Mouse (Mus musculus): Measurements from ENCODE around the gene Uchl3. TPM values are rescaled to one million over a fixed set of nuclear protein-coding genes. Genes with fewer than 3 reads are reported as not detected.

Gene Uchl3
- polyA plus RNA-seq, 1 experiment from 2014 or later = 182 TPM

DNA sequence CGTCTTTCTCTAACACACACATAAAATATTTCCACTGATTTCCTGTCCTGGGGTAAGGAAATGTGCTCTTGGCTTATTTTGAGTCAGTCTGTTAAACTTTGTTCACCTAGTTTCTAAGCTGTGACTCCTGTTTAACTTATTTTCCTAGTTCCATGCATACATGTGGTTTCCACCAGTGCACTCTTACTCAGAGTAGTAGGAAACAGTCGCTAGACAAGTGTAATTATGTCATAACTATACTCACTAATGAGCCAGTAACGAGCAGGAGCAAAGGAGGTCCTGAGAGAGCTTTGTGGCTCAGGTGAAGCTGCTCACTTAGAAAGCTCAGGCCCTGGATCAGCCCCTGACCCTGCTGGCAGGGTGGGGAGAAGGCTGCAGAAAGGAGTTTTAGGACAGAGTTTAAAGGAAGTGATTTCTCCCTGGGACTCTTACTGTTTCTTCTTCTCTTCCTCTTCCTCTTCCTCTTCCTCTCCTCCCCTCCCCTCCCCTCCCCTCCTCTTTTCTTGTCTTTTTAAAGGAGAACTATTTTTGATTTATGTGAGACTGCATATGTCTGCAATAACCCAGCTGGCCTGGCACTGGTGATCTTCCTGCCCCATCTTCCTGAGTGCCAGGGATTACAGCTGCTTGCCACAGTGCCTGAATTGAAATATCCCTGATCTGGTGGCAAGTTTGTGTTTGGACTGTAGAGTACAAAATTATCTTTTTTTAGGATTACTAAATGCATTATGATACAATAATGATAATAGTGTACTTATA lies 8.1 kb downstream of the Uchl3 start:
- Histone ChIP-seq H3K27ac (ENCODE audit: low read depth, low read length) (no peak overlapping the region), H3K27me3 (ENCODE audit: control insufficient read depth, insufficient read depth, low read length) (no peaks in the 10 kb centered on the region), H3K4me3 (ENCODE audit: low read depth, low read length) (no peak overlapping the region), H3K9me3 (ENCODE audit: control insufficient read depth, low read length) (no peaks in the 10 kb centered on the region), H3K36me3 (ENCODE audit: control insufficient read depth, insufficient read depth, low read length) (no peaks in the 10 kb centered on the region), H3K4me2 (replicated peaks; ENCODE audit: low read depth, low read length) (no peak overlapping the region), H3K9ac (ENCODE audit: low read depth, low read length) (no peak overlapping the region), H3K4me1 (replicated peaks; ENCODE audit: control insufficient read depth, insufficient read depth, low read length) (no peaks in the 10 kb centered on the region)
- 93% methylated on average over 3 of the region's 3 CpGs for WGBS
- ATAC-seq (ENCODE audit: low FRiP score) (no peak), DNase-seq (ENCODE audit: low spot score) (no peak)

DNA sequence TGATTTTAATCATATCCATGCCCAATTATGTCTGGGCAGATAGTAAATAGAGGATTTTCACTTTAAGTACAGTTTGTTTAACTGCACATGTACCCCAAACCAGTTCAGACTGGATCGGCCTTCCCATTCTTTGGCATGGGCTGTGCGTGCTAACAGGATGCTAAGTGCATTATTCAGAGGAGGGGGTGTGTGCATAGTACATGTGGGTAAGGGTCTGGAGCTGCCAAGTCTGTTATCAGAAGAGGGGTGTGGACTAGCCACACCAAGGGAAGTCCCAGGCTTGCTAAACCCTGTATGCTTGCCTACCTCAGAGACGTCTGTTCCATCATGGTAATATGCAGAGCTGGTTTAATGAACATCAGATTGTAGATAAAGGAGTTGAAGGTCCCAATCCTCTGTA lies 10.5 kb downstream of the Uchl3 start:
- no peak for ATAC-seq (ENCODE audit: low FRiP score)
- 82% methylated on average over 3 of the region's 3 CpGs for WGBS

DNA sequence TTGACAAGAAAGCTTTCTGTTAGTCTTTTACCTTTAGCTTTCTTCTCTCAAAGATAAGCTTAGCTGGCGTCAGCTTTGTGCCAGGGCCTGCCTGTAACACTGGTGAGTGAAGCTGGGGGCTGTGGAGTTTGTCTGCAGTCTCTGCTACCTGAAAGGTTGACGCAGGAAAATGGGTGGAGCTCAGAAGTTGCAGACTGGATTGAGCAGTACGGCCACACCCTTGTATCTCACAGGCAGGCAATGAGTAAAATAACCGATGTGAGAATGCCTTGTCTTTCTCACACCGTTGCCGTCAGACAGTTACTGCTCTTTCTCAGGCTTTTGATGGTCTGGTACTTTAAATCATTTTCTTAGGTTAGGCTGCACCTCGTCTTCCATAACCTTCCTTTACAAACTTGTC lies 12.3 kb downstream of the Uchl3 start:
- WGBS = 93% methylated on average over 7 of the region's 7 CpGs
- H3K27me3 ChIP-seq (ENCODE audit: control insufficient read depth, insufficient read depth, low read length) = no peaks in the 10 kb centered on the region

More for the DNA sequence above, 10.5 kb downstream of the Uchl3 start:
- no peak overlapping the region for H3K9ac ChIP-seq (ENCODE audit: low read depth, low read length)
- H3K27me3 ChIP-seq (ENCODE audit: control insufficient read depth, insufficient read depth, low read length) = no peaks in the 10 kb centered on the region
- no peaks in the 10 kb centered on the region for H3K36me3 ChIP-seq (ENCODE audit: control insufficient read depth, insufficient read depth, low read length)
- no peaks in the 10 kb centered on the region for H3K9me3 ChIP-seq (ENCODE audit: control insufficient read depth, low read length)
- no peak overlapping the region for H3K4me2 ChIP-seq (replicated peaks; ENCODE audit: low read depth, low read length)
- no peak overlapping the region for H3K27ac ChIP-seq (ENCODE audit: low read depth, low read length)
- DNase-seq (ENCODE audit: low spot score) = no peak
- no peak overlapping the region for H3K4me3 ChIP-seq (ENCODE audit: low read depth, low read length)
- H3K4me1 ChIP-seq (replicated peaks; ENCODE audit: control insufficient read depth, insufficient read depth, low read length) = no peaks in the 10 kb centered on the region

DNA sequence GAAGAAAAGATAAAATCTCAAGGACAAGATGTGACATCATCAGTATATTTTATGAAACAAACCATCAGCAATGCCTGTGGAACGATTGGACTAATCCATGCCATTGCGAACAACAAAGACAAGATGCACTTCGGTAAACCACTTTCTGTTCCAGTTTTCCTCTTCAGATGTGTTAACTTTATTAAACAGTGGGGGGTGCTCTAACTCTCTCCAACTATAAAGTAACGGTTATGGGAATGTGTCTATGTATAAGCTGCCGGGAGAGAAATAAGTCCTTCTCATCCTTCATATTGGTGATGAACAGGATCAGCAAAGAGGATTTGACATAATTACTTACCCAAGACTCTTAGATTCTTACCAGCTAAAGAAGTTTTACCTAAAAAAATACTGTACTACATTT lies 12.8 kb downstream of the Uchl3 start:
- ATAC-seq (ENCODE audit: low FRiP score) (no peak), DNase-seq (ENCODE audit: low spot score) (no peak)
- H3K27ac ChIP-seq (ENCODE audit: low read depth, low read length) = no peak overlapping the region
- H3K36me3 ChIP-seq (ENCODE audit: control insufficient read depth, insufficient read depth, low read length) = no peaks in the 10 kb centered on the region
- no peaks in the 10 kb centered on the region for H3K9me3 ChIP-seq (ENCODE audit: control insufficient read depth, low read length)
- H3K27me3 ChIP-seq (ENCODE audit: control insufficient read depth, insufficient read depth, low read length) = no peaks in the 10 kb centered on the region
- 93% methylated on average over 5 of the region's 5 CpGs for WGBS
- H3K9ac ChIP-seq (ENCODE audit: low read depth, low read length) = no peak overlapping the region
- no peak overlapping the region for H3K4me2 ChIP-seq (replicated peaks; ENCODE audit: low read depth, low read length)
- H3K4me3 ChIP-seq (ENCODE audit: low read depth, low read length) = no peak overlapping the region
- H3K4me1 ChIP-seq (replicated peaks; ENCODE audit: control insufficient read depth, insufficient read depth, low read length) = no peaks in the 10 kb centered on the region

More for the DNA sequence above, 12.3 kb downstream of the Uchl3 start:
- H3K9me3 ChIP-seq (ENCODE audit: control insufficient read depth, low read length) = no peaks in the 10 kb centered on the region
- no peak overlapping the region for H3K27ac ChIP-seq (ENCODE audit: low read depth, low read length)
- no peaks in the 10 kb centered on the region for H3K4me1 ChIP-seq (replicated peaks; ENCODE audit: control insufficient read depth, insufficient read depth, low read length)
- H3K4me3 ChIP-seq (ENCODE audit: low read depth, low read length) = no peak overlapping the region
- no peak overlapping the region for H3K4me2 ChIP-seq (replicated peaks; ENCODE audit: low read depth, low read length)
- no peak for DNase-seq (ENCODE audit: low spot score)
- ATAC-seq (ENCODE audit: low FRiP score) = no peak
- H3K9ac ChIP-seq (ENCODE audit: low read depth, low read length) = no peak overlapping the region
- no peaks in the 10 kb centered on the region for H3K36me3 ChIP-seq (ENCODE audit: control insufficient read depth, insufficient read depth, low read length)

DNA sequence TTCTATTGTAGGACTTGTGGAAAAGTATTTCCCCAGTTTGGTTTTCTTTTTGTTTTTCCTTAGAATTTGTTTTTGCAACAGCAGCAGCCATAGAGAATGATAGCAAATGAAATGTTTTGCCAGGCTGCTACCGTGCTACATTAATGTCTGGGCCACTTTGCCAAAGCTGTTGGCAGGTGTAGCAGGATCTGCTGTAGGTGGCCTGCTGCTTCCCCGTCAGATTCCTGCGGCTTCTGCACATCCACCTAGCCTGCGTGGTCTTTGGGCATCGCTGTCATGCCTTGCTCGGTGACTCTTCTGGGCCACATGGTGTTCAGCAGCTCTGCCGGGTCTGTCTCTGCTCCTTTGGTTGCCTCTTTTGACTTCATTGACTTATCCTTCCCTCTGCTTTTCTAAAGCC lies 14.9 kb downstream of the Uchl3 start:
- Histone ChIP-seq H3K36me3 (ENCODE audit: control insufficient read depth, insufficient read depth, low read length) (no peaks in the 10 kb centered on the region), H3K9me3 (ENCODE audit: control insufficient read depth, low read length) (no peaks in the 10 kb centered on the region), H3K4me3 (ENCODE audit: low read depth, low read length) (no peak overlapping the region), H3K27me3 (ENCODE audit: control insufficient read depth, insufficient read depth, low read length) (no peaks in the 10 kb centered on the region), H3K9ac (ENCODE audit: low read depth, low read length) (no peak overlapping the region), H3K4me1 (replicated peaks; ENCODE audit: control insufficient read depth, insufficient read depth, low read length) (no peaks in the 10 kb centered on the region), H3K27ac (ENCODE audit: low read depth, low read length) (no peak overlapping the region), H3K4me2 (replicated peaks; ENCODE audit: low read depth, low read length) (no peak overlapping the region)
- 97% methylated on average over 7 of the region's 7 CpGs for WGBS
- ATAC-seq (ENCODE audit: low FRiP score) (no peak), DNase-seq (ENCODE audit: low spot score) (no peak)

DNA sequence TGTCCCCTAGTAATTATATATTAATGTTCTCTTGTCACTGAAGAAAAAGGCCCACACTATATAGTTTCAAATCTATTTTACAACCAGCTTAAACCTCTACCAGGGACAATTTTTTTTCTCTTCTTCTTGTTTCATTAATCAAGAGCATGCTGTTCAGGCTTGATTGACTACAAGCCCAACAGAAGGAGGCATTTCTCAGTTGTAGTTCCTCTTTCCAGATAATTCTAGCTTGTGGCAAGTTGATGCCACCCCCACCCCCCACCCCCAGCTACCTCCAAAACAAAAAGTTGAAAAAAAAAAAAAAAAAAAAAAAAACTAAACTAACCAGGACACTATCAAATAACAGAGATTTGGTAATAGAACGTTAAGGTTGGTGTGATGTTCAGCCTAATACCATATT lies 18.5 kb downstream of the Uchl3 start:
- Histone ChIP-seq H3K27ac (ENCODE audit: low read depth, low read length) (no peak overlapping the region), H3K4me1 (replicated peaks; ENCODE audit: control insufficient read depth, insufficient read depth, low read length) (no peaks in the 10 kb centered on the region), H3K9me3 (ENCODE audit: control insufficient read depth, low read length) (no peaks in the 10 kb centered on the region), H3K36me3 (ENCODE audit: control insufficient read depth, insufficient read depth, low read length) (no peaks in the 10 kb centered on the region), H3K4me2 (replicated peaks; ENCODE audit: low read depth, low read length) (no peak overlapping the region), H3K27me3 (ENCODE audit: control insufficient read depth, insufficient read depth, low read length) (no peaks in the 10 kb centered on the region), H3K4me3 (ENCODE audit: low read depth, low read length) (no peak overlapping the region), H3K9ac (ENCODE audit: low read depth, low read length) (no peak overlapping the region)
- 92% methylated on average over 1 of the region's 1 CpGs for WGBS
- ATAC-seq (ENCODE audit: low FRiP score) (no peak), DNase-seq (ENCODE audit: low spot score) (no peak)

DNA sequence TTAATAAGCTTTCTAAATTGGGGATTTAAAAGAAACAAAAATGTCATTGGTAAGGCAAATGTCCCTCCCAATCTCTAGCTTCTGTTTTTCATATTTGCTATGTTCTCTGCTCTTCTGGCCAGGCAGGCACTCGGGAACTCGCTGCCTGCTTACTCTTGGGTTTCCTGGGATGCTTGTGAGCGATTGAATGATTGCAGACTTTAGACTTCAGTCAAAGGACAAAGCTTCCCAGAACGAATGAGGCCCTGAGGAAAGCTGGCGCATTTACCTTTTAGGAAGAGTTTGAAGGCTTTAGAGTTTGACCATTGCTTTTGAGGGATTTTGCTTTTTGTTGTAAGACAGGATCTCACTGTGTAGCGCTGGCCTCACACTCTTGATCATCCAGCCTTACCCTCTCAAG lies 33.9 kb downstream of the Uchl3 start:
- no peaks in the 10 kb centered on the region for H3K27me3 ChIP-seq (ENCODE audit: control insufficient read depth, insufficient read depth, low read length)
- no peaks in the 10 kb centered on the region for H3K9me3 ChIP-seq (ENCODE audit: control insufficient read depth, low read length)
- H3K36me3 ChIP-seq (ENCODE audit: control insufficient read depth, insufficient read depth, low read length) = no peaks in the 10 kb centered on the region
- H3K9ac ChIP-seq (ENCODE audit: low read depth, low read length) = no peak overlapping the region
- H3K4me1 ChIP-seq (replicated peaks; ENCODE audit: control insufficient read depth, insufficient read depth, low read length) = no peaks in the 10 kb centered on the region
- no peak for DNase-seq (ENCODE audit: low spot score)
- no peak overlapping the region for H3K4me2 ChIP-seq (replicated peaks; ENCODE audit: low read depth, low read length)
- no peak for ATAC-seq (ENCODE audit: low FRiP score)
- no peak overlapping the region for H3K27ac ChIP-seq (ENCODE audit: low read depth, low read length)
- WGBS = 89% methylated on average over 6 of the region's 6 CpGs
- H3K4me3 ChIP-seq (ENCODE audit: low read depth, low read length) = no peak overlapping the region

DNA sequence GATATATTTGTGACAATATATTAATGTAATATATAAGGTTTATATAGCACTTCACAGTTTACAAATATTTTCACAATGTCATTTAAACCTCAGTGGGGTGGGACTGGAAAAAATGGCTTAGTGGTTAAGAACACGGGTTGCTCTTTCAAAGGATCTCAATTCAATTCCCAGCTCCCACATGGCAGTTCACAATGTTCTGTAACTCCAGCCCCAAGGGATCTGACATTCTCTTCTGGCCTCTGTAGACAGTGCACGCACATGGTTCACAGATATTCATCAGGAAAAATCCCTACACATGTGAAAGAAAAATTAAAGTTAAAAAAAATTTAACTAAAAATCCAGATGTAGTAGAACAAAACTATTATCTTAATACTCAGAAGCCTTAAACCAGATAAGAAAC lies 34.6 kb downstream of the Uchl3 start:
- H3K27me3 ChIP-seq (ENCODE audit: control insufficient read depth, insufficient read depth, low read length) = no peaks in the 10 kb centered on the region
- H3K9ac ChIP-seq (ENCODE audit: low read depth, low read length) = no peak overlapping the region
- H3K9me3 ChIP-seq (ENCODE audit: control insufficient read depth, low read length) = no peaks in the 10 kb centered on the region
- H3K4me3 ChIP-seq (ENCODE audit: low read depth, low read length) = no peak overlapping the region
- DNase-seq (ENCODE audit: low spot score) (no peak), ATAC-seq (ENCODE audit: low FRiP score) (no peak)
- WGBS = 83% methylated on average over 2 of the region's 2 CpGs
- no peaks in the 10 kb centered on the region for H3K4me1 ChIP-seq (replicated peaks; ENCODE audit: control insufficient read depth, insufficient read depth, low read length)
- H3K27ac ChIP-seq (ENCODE audit: low read depth, low read length) = no peak overlapping the region
- no peaks in the 10 kb centered on the region for H3K36me3 ChIP-seq (ENCODE audit: control insufficient read depth, insufficient read depth, low read length)
- H3K4me2 ChIP-seq (replicated peaks; ENCODE audit: low read depth, low read length) = no peak overlapping the region

DNA sequence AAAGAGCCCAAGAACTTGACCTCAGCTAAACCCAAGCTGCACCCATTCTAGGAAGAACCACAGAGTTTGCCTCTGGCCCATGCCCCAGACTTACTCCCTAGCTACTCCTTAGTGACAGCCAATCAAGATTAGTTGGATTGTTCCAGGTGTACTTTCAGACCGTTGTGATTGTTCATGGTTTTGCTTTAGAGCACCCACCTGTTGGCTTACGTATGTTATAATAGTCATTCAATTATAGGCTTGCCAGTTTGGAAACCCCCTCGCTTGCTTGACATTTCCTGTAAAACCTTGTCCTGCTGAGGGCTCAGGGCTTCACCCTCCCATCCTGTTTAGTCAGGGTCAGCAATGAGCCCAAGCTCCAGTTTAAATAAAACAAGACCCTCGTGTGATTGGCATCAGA lies 50.7 kb downstream of the Uchl3 start:
- Histone ChIP-seq H3K36me3 (ENCODE audit: control insufficient read depth, insufficient read depth, low read length) (no peaks in the 10 kb centered on the region), H3K4me3 (ENCODE audit: low read depth, low read length) (no peak overlapping the region), H3K4me1 (replicated peaks; ENCODE audit: control insufficient read depth, insufficient read depth, low read length) (no peaks in the 10 kb centered on the region), H3K4me2 (replicated peaks; ENCODE audit: low read depth, low read length) (no peak overlapping the region), H3K27ac (ENCODE audit: low read depth, low read length) (no peak overlapping the region), H3K27me3 (ENCODE audit: control insufficient read depth, insufficient read depth, low read length) (no peaks in the 10 kb centered on the region), H3K9me3 (ENCODE audit: control insufficient read depth, low read length) (no peaks in the 10 kb centered on the region), H3K9ac (ENCODE audit: low read depth, low read length) (no peak overlapping the region)
- 84% methylated on average over 4 of the region's 4 CpGs for WGBS
- ATAC-seq (ENCODE audit: low FRiP score) = no peak
- no peak for DNase-seq (ENCODE audit: low spot score)
